Mouse (Mus musculus) gastrocnemius, adult 2 months (tissue): ENCODE measurements around the gene Kcnk10. TPM values are rescaled to one million over a fixed set of nuclear protein-coding genes. Genes with fewer than 3 reads are reported as not detected.

ENCODE experiments used
- DNase-seq: peaks from one replicate; pipeline ENCODE4 v3.0.0; 2022
- H3K27ac ChIP-seq: fragments of 200-600 bp; 2 replicates; pipeline ENCODE4 v1.8.1; 2022; ENCODE audit warnings: mild to moderate bottlenecking
- H3K4me3 ChIP-seq: fragments of 200-600 bp; 2 replicates; pipeline ENCODE4 v1.8.1; 2022; ENCODE audit warnings: mild to moderate bottlenecking, moderate library complexity
- CTCF ChIP-seq: fragments of 200-600 bp; IDR thresholded peaks from 2 replicates; pipeline ENCODE4 v1.8.1; 2022; ENCODE audit warnings: antibody characterized with exemption, mild to moderate bottlenecking, moderate library complexity
- intact Hi-C: fragments of 180-260 bp; cut with DNase I; formaldehyde crosslinking; loops from one replicate; pipeline ENCODE4 v1.15.1; 2025
- total RNA-seq, 2 experiments: library from RNA; stranded (reverse); gene quantifications; 2 replicates each; pipeline ENCODE4 v1.2.3; 2021

Kcnk10 gene
- total RNA-seq, 2 experiments from 2014 or later: not detected

- intact Hi-C loops: no loop called here
- H3K4me3 ChIP-seq: no peak overlapping the region
- no peak for TF ChIP-seq CTCF
- H3K27ac ChIP-seq: no peak overlapping the region
- DNase-seq: no peak
These were observed 15.7 kb downstream of the Kcnk10 start for GRCm38 (mm10) chr12:98562341-98562977.

GRCm38 (mm10) chr12:98560038-98560437, 18.1 kb downstream of the Kcnk10 start:
- TF ChIP-seq CTCF: no peak
- intact Hi-C loops: no loop called here
- H3K27ac ChIP-seq: no peak overlapping the region
- H3K4me3 ChIP-seq: no peak overlapping the region
- no peak for DNase-seq

- no peak for TF ChIP-seq CTCF
- Histone ChIP-seq H3K27ac (no peak overlapping the region), H3K4me3 (no peak overlapping the region)
- no peak for DNase-seq
- intact Hi-C loops: no loop called here
These were observed 21.0 kb downstream of the Kcnk10 start for GRCm38 (mm10) chr12:98557013-98557677.

- TF ChIP-seq CTCF: no peak
- no peak overlapping the region for H3K4me3 ChIP-seq
- intact Hi-C loops: no loop called here
- DNase-seq: no peak
- H3K27ac ChIP-seq: no peak overlapping the region
These were observed 28.1 kb downstream of the Kcnk10 start for GRCm38 (mm10) chr12:98549981-98550380.

GRCm38 (mm10) chr12:98548141-98548540, 30.0 kb downstream of the Kcnk10 start:
- TF ChIP-seq CTCF: no peak
- intact Hi-C loops: no loop called here
- no peak for DNase-seq
- Histone ChIP-seq H3K4me3 (no peak overlapping the region), H3K27ac (no peak overlapping the region)

GRCm38 (mm10) chr12:98545875-98546274, 32.2 kb downstream of the Kcnk10 start:
- intact Hi-C loops: no loop called here
- Histone ChIP-seq H3K27ac (no peak overlapping the region), H3K4me3 (no peak overlapping the region)
- no peak for TF ChIP-seq CTCF
- no peak for DNase-seq

GRCm38 (mm10) chr12:98545251-98545560, 32.9 kb downstream of the Kcnk10 start:
- no peak overlapping the region for H3K27ac ChIP-seq
- no peak for DNase-seq
- no peak for TF ChIP-seq CTCF
- no peak overlapping the region for H3K4me3 ChIP-seq
- intact Hi-C loops: no loop called here

GRCm38 (mm10) chr12:98544545-98545250, 33.4 kb downstream of the Kcnk10 start:
- no peak overlapping the region for H3K27ac ChIP-seq
- no peak for DNase-seq
- intact Hi-C loops: no loop called here
- TF ChIP-seq CTCF: no peak
- no peak overlapping the region for H3K4me3 ChIP-seq

GRCm38 (mm10) chr12:98536760-98537159, 41.4 kb downstream of the Kcnk10 start:
- intact Hi-C loops: no loop called here
- no peak overlapping the region for H3K4me3 ChIP-seq
- TF ChIP-seq CTCF: no peak
- DNase-seq: no peak
- H3K27ac ChIP-seq: no peak overlapping the region

GRCm38 (mm10) chr12:98536036-98536435, 42.1 kb downstream of the Kcnk10 start:
- TF ChIP-seq CTCF: no peak
- no peak overlapping the region for H3K27ac ChIP-seq
- no peak for DNase-seq
- intact Hi-C loops: no loop called here
- H3K4me3 ChIP-seq: no peak overlapping the region

- Histone ChIP-seq H3K27ac (no peak overlapping the region), H3K4me3 (no peak overlapping the region)
- intact Hi-C loops: no loop called here
- DNase-seq: no peak
- no peak for TF ChIP-seq CTCF
These were observed 42.6 kb downstream of the Kcnk10 start for GRCm38 (mm10) chr12:98535494-98535901.

- no peak for TF ChIP-seq CTCF
- Histone ChIP-seq H3K4me3 (no peak overlapping the region), H3K27ac (no peak overlapping the region)
- DNase-seq: no peak
- intact Hi-C loops: no loop called here
These were observed 49.5 kb downstream of the Kcnk10 start for GRCm38 (mm10) chr12:98528635-98529034.

- DNase-seq: no peak
- TF ChIP-seq CTCF: no peak
- intact Hi-C loops: no loop called here
- Histone ChIP-seq H3K27ac (no peak overlapping the region), H3K4me3 (no peak overlapping the region)
These were observed 52.7 kb downstream of the Kcnk10 start for GRCm38 (mm10) chr12:98525361-98525760.
